Mouse (Mus musculus): ENCODE measurements around the gene Olfr1340.

Olfr1340 gene

GRCm38 (mm10) chr4:118719838-118720237, at the start of gene Olfr1340:
Gene Olfr1340, plus strand, starts transcription at chr4:118720138.
- no peak for DNase-seq (ENCODE audit: low read depth, low spot score)

DNA sequence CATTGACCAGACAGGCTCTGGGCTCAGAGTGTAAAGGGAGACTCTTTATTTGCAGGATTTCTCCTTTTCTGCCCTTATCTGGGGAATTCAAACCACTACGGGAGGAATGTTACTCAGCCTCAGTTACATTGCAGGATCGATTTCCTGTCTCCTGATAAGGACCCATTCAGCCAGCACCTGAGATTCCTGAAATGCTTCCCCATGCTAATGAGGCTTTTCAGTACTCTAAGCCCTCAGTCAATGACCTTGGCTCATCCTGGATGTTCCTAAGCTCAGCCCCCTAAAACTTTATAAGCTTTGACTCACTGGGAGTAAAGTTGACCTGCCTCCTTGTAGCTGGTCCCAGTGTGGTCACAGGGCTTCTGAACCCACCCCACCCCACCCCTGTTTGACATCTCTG, 32.9 kb upstream of the Olfr1340 start:
- no peak for DNase-seq (ENCODE audit: low read depth, low spot score)

DNA sequence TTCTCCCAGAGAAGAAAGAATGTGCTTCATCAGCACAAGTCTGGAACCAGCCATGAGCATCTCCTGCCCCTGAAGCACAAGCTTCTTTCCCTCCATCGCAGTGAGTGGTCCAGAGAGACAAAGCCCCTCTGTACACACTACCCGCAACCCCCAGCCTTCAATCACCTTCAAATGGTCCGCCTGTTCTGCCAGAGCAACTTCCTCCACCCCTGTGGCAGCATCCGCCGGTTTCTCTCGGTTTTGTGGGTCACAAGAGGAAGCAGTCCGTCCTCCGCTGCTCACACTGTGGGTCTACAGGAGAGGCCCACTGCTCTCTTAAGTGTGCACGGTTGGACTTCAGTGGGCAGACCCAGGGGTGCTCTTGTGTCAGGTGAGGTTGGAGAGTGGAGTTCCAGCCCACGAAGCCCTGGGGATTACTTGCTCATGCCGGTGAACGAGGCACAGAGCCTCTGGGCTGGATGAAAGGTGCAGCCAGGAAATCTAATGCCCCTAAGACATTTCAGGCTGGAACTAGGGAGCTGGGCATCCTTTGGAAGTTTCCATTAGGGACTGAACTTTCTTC, 27.4 kb upstream of the Olfr1340 start, which contains the start of gene Olfr1342:
Gene Olfr1342, minus strand, starts transcription at position 345 of the 562 bp plus-strand sequence.
- DNase-seq (ENCODE audit: low read depth, low spot score) = no peak

- no peak for DNase-seq (ENCODE audit: low read depth, low spot score)
Observed at GRCm38 (mm10) chr4:118693812-118694211, 26.1 kb upstream of the Olfr1340 start.

DNA sequence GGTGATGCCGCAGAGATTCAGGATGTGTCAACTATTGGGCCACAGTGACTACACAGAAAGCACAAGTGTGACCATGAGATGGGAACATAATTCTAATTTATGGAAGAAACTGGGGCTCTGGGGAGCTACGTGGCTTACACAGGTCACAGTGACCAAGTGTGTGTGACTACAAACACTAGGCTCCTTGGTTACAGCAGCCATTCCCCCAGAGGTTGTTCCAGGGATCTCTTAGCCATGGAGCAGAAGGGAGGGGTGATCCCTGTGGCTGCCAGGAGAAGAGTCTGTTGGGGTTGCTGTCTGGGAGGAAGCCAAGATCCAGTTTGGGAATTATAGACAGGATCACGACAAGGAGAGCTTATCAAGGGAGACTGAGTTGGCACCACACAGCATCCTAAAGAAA, 16.7 kb upstream of the Olfr1340 start, which contains the start of gene Olfr1341:
Gene Olfr1341, plus strand, starts transcription at position 301 of the 400 bp plus-strand sequence.
- no peak for DNase-seq (ENCODE audit: low read depth, low spot score)

DNA sequence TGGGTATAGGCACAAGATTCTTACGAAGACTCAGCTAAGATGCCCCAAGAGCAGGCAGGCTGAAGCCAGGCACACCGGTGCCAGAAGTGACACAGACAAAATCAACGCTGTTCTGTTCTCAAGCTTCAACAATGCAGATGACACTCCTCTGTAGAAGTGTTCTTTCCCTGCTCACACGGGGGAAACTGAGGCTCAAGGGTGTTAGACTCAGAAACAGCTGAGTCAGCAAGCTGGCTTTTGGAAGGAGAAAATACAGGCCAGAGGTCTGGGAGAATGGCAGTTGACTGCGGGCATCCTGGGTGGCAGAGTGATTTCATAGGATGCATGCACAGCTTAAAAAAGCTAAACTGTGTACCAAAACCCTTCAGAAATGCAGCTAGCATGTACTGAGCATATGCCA, 11.9 kb upstream of the Olfr1340 start:
- no peak for DNase-seq (ENCODE audit: low read depth, low spot score)

DNA sequence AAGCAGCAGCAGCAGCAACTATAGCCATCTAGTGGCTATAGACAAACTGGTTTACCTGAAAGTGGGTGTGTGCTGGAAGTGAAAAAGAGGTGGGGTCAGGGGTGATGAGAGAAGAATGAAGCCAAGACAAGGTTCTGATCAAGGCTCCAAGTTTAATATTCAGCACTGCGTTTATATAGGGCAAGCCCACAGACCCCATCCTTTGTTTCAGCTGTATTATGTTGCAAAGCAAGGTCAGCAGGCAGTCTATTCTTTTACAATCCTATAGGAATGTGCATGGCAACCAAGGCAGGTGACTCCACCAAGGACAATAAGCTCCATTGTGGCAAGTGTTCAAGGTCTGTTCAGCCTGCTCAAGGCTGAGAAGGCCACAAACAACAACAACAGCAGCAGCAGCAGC, 8.3 kb upstream of the Olfr1340 start:
- no peak for DNase-seq (ENCODE audit: low read depth, low spot score)

DNA sequence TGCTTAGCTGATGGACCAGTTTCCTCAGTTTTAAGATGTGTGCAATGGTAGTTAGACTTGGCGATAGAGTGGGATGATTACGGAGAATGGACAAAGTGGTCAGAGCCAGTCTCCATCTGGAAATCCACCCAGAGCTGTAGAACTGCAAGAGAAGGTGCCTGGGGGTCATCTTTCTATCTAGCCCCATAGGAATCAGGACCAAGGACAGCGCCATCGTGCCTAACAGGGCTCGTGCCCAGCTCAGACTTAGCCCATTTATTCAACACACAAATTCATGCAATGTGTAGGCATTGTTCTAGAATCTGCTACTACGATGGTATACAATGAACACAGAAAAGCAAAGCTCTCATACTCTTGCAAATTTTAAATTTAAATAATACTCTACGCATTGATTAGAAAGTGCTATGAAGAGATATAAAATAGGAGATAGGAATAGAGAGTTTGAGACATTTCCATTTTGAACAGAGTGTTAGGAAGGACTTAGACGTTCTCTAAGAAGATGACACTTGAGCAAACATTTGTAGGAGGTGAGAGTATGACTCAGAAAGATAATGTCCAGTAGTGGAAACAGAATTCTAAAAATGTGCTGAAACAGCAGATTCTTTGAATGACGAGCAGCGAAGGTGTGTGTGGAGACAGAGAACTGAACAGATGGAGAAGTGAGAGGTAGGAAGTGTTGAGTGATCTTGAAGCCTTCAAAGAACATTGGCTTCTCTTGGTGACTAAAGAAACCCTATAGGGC, 2.0 kb downstream of the Olfr1340 start:
- no peak for DNase-seq (ENCODE audit: low read depth, low spot score)

DNA sequence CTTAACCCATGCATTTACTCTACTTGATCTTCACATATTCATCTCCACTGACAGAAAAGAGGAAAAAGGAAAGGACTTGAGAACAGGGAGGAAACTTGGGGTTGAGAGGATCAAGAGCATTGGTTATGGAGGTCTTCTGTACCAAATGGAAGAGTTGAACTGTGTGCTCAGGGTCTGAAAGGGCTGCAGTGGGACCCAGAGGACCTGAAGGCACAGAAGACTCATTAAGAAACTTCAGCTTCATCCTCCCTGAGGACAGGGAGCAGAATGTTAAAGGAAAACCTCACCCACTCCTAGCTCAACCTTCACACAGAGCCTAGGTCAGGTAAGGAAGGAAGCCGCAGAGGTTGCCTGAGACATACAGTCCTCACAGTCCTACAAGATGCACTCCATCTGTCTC, 11.9 kb downstream of the Olfr1340 start, which contains the start of gene Olfr1339:
Gene Olfr1339, plus strand, starts transcription at position 301 of the 400 bp plus-strand sequence.
- DNase-seq (ENCODE audit: low read depth, low spot score) = no peak

DNA sequence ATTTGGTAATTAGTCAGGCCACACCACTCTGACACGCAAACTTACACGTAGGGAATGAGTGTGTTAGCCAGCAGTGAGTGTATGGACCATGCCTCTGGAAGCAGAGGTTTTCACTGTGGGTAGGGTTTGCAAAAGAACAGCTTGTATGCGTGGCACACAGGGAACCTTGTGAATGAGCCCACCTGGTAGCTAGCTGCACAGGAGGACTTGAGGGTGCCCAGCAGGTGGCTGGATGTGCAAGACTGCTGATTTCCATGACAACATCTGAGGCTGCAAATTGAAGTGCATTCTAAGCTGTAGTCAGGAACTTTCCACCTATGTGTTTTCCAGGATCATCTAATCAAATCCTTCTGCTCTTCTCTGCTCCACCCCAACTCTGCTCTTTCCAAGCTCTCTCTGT, 19.6 kb downstream of the Olfr1340 start:
- DNase-seq (ENCODE audit: low read depth, low spot score) = no peak

DNA sequence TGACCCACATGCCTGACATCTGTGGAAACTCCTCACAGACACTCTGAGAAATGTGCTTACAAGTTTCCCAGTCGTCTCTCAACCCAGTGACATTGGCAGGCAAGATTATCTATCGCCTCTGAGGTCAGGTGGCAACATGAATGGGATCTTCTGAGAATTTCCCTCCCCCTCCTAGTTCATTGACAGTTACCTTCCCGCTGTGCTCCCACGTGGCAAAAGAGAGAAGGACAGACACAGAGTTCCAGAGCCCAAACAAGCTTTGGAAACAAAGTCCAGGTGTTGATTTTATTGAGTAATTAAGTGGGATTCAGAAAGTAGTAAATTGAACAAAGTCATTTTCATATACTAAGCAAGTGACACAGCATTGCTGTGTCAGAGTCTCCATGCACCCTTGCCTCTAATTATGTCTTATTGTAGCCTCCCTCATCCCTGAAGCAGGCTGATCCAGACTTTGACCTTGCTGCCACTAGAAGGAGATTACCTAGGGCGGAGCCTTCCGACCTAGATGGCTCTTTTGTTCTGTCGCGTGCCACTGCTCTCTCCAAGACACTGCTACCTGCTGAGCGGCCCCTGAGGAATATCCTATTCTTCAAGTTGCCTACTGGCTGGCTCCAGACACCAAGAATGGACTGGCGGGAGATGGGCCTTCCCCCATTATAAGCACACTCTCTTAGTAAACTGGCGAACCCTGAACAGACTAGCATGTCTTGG, 21.2 kb downstream of the Olfr1340 start:
- no peak for DNase-seq (ENCODE audit: low read depth, low spot score)

DNA sequence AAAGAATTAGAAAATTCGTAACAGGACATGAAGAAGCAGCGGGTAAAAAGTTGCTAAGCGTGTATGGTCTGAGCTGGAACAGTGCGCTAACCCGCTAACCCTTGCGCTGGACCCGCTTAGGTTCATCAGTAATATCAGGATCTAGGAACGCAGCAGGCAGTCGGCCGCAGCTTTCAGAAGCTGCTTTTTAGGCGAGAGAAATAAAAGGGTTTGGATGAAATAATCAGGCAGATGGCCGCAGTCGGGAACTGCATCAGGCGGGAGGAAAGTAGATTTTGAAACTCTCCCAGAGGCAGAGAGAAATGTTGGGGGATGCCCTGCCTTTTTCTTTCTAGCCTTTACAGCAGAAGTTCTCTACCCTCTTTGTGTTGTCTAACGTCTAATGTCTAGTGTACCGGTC, 21.9 kb downstream of the Olfr1340 start:
- no peak for DNase-seq (ENCODE audit: low read depth, low spot score)

DNA sequence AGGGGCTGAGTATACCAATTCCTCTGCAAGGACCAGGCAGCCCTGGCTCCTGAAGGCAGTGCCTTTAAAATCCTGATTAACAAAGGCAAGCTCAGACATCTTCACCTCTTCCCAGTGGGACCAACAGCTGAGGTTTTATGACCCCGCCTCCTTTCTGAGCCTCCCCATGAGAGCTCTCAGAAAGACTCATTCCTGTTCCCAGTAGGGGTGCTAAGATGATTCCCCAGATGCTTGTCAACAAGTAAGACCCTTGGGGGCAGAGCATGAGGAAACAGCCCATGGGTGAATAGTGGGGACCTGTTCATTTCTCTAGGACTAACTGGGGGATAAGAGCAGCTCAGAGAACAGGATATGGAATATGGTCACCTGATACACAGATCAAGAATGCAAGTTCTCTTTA, 38.7 kb downstream of the Olfr1340 start, which contains the start of gene Olfr1338:
Gene Olfr1338, minus strand, starts transcription at position 101 of the 400 bp plus-strand sequence.
- no peak for DNase-seq (ENCODE audit: low read depth, low spot score)

Data from c-Kit-negative CD71-positive TER-119-positive erythroid progenitor cells, embryonic 14.5 days (primary cell).